Mouse (Mus musculus): ENCODE results near the gene Shroom3. TPM values are rescaled to one million over a fixed set of nuclear protein-coding genes. Genes with fewer than 3 reads are reported as not detected.
A peak's percentile ranks its signal among the peaks of the same experiment; 100 is the strongest.

Gene Shroom3
- polyA plus RNA-seq, 1 experiment from 2014 or later = 5.1 TPM

- Histone ChIP-seq H3K4me2 (ENCODE audit: low read depth) (no peak overlapping the region), H3K27ac (ENCODE audit: low read depth, low read length) (no peak overlapping the region), H3K9me3 (ENCODE audit: control insufficient read depth, low read length) (no peaks in the 10 kb centered on the region), H3K27me3 (ENCODE audit: control insufficient read depth, insufficient read depth, low read length) (no peaks in the 10 kb centered on the region), H3K4me1 (ENCODE audit: control insufficient read depth, insufficient read depth, low read length) (peaks cover 3% of the 10 kb centered on the region; the same call in 1 of the 2 replicates), H3K9ac (ENCODE audit: low read length) (no peak overlapping the region), H3K4me3 (ENCODE audit: low read depth, low read length) (no peak overlapping the region), H3K36me3 (ENCODE audit: control insufficient read depth, insufficient read depth, low read length) (no peaks in the 10 kb centered on the region)
- 85% methylated on average over 3 of the region's 3 CpGs for WGBS
- DNase-seq (ENCODE audit: low spot score) (no peak), ATAC-seq (ENCODE audit: insufficient read depth, low FRiP score, low TSS enrichment) (no peak)
These were observed 308.9 kb downstream of the Shroom3 start for GRCm38 (mm10) chr5:92992106-92992505.

GRCm38 (mm10) chr5:92994309-92994708 is 311.1 kb downstream of the Shroom3 start:
- H3K36me3 ChIP-seq (ENCODE audit: control insufficient read depth, insufficient read depth, low read length) = no peaks in the 10 kb centered on the region
- H3K4me1 ChIP-seq (ENCODE audit: control insufficient read depth, insufficient read depth, low read length) = no peaks in the 10 kb centered on the region
- no peak overlapping the region for H3K9ac ChIP-seq (ENCODE audit: low read length)
- DNase-seq (ENCODE audit: low spot score) (no peak), ATAC-seq (ENCODE audit: insufficient read depth, low FRiP score, low TSS enrichment) (no peak)
- H3K27ac ChIP-seq (ENCODE audit: low read depth, low read length) = no peak overlapping the region
- whole genome bisulfite sequencing = 87% methylated on average over 6 of the region's 6 CpGs
- H3K4me3 ChIP-seq (ENCODE audit: low read depth, low read length) = no peak overlapping the region
- H3K4me2 ChIP-seq (ENCODE audit: low read depth) = no peak overlapping the region
- no peaks in the 10 kb centered on the region for H3K9me3 ChIP-seq (ENCODE audit: control insufficient read depth, low read length)
- no peaks in the 10 kb centered on the region for H3K27me3 ChIP-seq (ENCODE audit: control insufficient read depth, insufficient read depth, low read length)

- ATAC-seq (ENCODE audit: insufficient read depth, low FRiP score, low TSS enrichment) (no peak), DNase-seq (ENCODE audit: low spot score) (no peak)
- Histone ChIP-seq H3K4me3 (ENCODE audit: low read depth, low read length) (no peak overlapping the region), H3K27me3 (ENCODE audit: control insufficient read depth, insufficient read depth, low read length) (no peaks in the 10 kb centered on the region), H3K4me1 (ENCODE audit: control insufficient read depth, insufficient read depth, low read length) (no peaks in the 10 kb centered on the region), H3K9me3 (ENCODE audit: control insufficient read depth, low read length) (no peaks in the 10 kb centered on the region), H3K9ac (ENCODE audit: low read length) (no peak overlapping the region), H3K36me3 (ENCODE audit: control insufficient read depth, insufficient read depth, low read length) (no peaks in the 10 kb centered on the region), H3K27ac (ENCODE audit: low read depth, low read length) (no peak overlapping the region), H3K4me2 (ENCODE audit: low read depth) (no peak overlapping the region)
- WGBS = 94% methylated on average over 2 of the region's 2 CpGs
These were observed 311.6 kb downstream of the Shroom3 start for GRCm38 (mm10) chr5:92994861-92995260.

GRCm38 (mm10) chr5:92997428-92998120 is 314.3 kb downstream of the Shroom3 start:
- Histone ChIP-seq H3K4me1 (ENCODE audit: control insufficient read depth, insufficient read depth, low read length) (no peaks in the 10 kb centered on the region), H3K9ac (ENCODE audit: low read length) (no peak overlapping the region), H3K36me3 (ENCODE audit: control insufficient read depth, insufficient read depth, low read length) (no peaks in the 10 kb centered on the region), H3K4me2 (ENCODE audit: low read depth) (no peak overlapping the region), H3K27ac (ENCODE audit: low read depth, low read length) (peak overlapping the region; percentile 74), H3K9me3 (ENCODE audit: control insufficient read depth, low read length) (no peaks in the 10 kb centered on the region), H3K27me3 (ENCODE audit: control insufficient read depth, insufficient read depth, low read length) (no peaks in the 10 kb centered on the region), H3K4me3 (ENCODE audit: low read depth, low read length) (no peak overlapping the region)
- peak; percentile 56 for DNase-seq (ENCODE audit: low spot score)
- WGBS = 43% methylated on average over 5 of the region's 5 CpGs
- ATAC-seq (ENCODE audit: insufficient read depth, low FRiP score, low TSS enrichment) = no peak

GRCm38 (mm10) chr5:92998494-92999016 is 315.3 kb downstream of the Shroom3 start:
- Histone ChIP-seq H3K27ac (ENCODE audit: low read depth, low read length) (no peak overlapping the region), H3K4me1 (ENCODE audit: control insufficient read depth, insufficient read depth, low read length) (no peaks in the 10 kb centered on the region), H3K27me3 (ENCODE audit: control insufficient read depth, insufficient read depth, low read length) (no peaks in the 10 kb centered on the region), H3K4me3 (ENCODE audit: low read depth, low read length) (no peak overlapping the region), H3K4me2 (ENCODE audit: low read depth) (no peak overlapping the region), H3K9ac (ENCODE audit: low read length) (no peak overlapping the region), H3K9me3 (ENCODE audit: control insufficient read depth, low read length) (no peaks in the 10 kb centered on the region), H3K36me3 (ENCODE audit: control insufficient read depth, insufficient read depth, low read length) (no peaks in the 10 kb centered on the region)
- ATAC-seq (ENCODE audit: insufficient read depth, low FRiP score, low TSS enrichment) = no peak
- DNase-seq (ENCODE audit: low spot score) = no peak
- 40% methylated on average over 5 of the region's 5 CpGs for WGBS

- Histone ChIP-seq H3K9me3 (ENCODE audit: control insufficient read depth, low read length) (no peaks in the 10 kb centered on the region), H3K27me3 (ENCODE audit: control insufficient read depth, insufficient read depth, low read length) (no peaks in the 10 kb centered on the region), H3K27ac (ENCODE audit: low read depth, low read length) (no peak overlapping the region), H3K4me3 (ENCODE audit: low read depth, low read length) (no peak overlapping the region), H3K36me3 (ENCODE audit: control insufficient read depth, insufficient read depth, low read length) (no peaks in the 10 kb centered on the region), H3K9ac (ENCODE audit: low read length) (no peak overlapping the region), H3K4me1 (ENCODE audit: control insufficient read depth, insufficient read depth, low read length) (no peaks in the 10 kb centered on the region), H3K4me2 (ENCODE audit: low read depth) (no peak overlapping the region)
- DNase-seq (ENCODE audit: low spot score) (no peak), ATAC-seq (ENCODE audit: insufficient read depth, low FRiP score, low TSS enrichment) (no peak)
- 87% methylated on average over 6 of the region's 6 CpGs for WGBS
These were observed 316.8 kb downstream of the Shroom3 start for GRCm38 (mm10) chr5:93000060-93000459.

- WGBS = 68% methylated on average over 17 of the region's 17 CpGs
- ATAC-seq (ENCODE audit: insufficient read depth, low FRiP score, low TSS enrichment) = no peak
- Histone ChIP-seq H3K27ac (ENCODE audit: low read depth, low read length) (no peak overlapping the region), H3K4me1 (ENCODE audit: control insufficient read depth, insufficient read depth, low read length) (peaks cover under 1% of the 10 kb centered on the region; the same call in 1 of the 2 replicates), H3K36me3 (ENCODE audit: control insufficient read depth, insufficient read depth, low read length) (no peaks in the 10 kb centered on the region), H3K4me2 (ENCODE audit: low read depth) (no peak overlapping the region), H3K4me3 (ENCODE audit: low read depth, low read length) (no peak overlapping the region), H3K9ac (ENCODE audit: low read length) (no peak overlapping the region), H3K9me3 (ENCODE audit: control insufficient read depth, low read length) (no peaks in the 10 kb centered on the region), H3K27me3 (ENCODE audit: control insufficient read depth, insufficient read depth, low read length) (no peaks in the 10 kb centered on the region)
- DNase-seq (ENCODE audit: low spot score) = no peak
These were observed 317.8 kb downstream of the Shroom3 start for GRCm38 (mm10) chr5:93000774-93001757.

GRCm38 (mm10) chr5:93002615-93003014 is 319.4 kb downstream of the Shroom3 start:
- no peak for DNase-seq (ENCODE audit: low spot score)
- peaks cover 3% of the 10 kb centered on the region; the same call in 1 of the 2 replicates for H3K4me1 ChIP-seq (ENCODE audit: control insufficient read depth, insufficient read depth, low read length)
- no peaks in the 10 kb centered on the region for H3K9me3 ChIP-seq (ENCODE audit: control insufficient read depth, low read length)
- no peak overlapping the region for H3K4me3 ChIP-seq (ENCODE audit: low read depth, low read length)
- no peak overlapping the region for H3K27ac ChIP-seq (ENCODE audit: low read depth, low read length)
- H3K9ac ChIP-seq (ENCODE audit: low read length) = no peak overlapping the region
- WGBS = 84% methylated on average over 2 of the region's 2 CpGs
- ATAC-seq (ENCODE audit: insufficient read depth, low FRiP score, low TSS enrichment) = no peak
- H3K36me3 ChIP-seq (ENCODE audit: control insufficient read depth, insufficient read depth, low read length) = no peaks in the 10 kb centered on the region
- no peak overlapping the region for H3K4me2 ChIP-seq (ENCODE audit: low read depth)
- no peaks in the 10 kb centered on the region for H3K27me3 ChIP-seq (ENCODE audit: control insufficient read depth, insufficient read depth, low read length)
